Mouse (Mus musculus) lung, adult 2 months (tissue): ENCODE results near the gene Lrrc49.

Experiments used
- CTCF ChIP-seq: fragments of 200-500 bp; IDR thresholded peaks from 2 replicates; pipeline ENCODE4 v1.5.1; 2011; ENCODE audit warnings: mild to moderate bottlenecking, low read length, control low read depth; ENCODE audit not compliant: insufficient read depth
- POLR2A ChIP-seq: fragments of 200-500 bp; IDR thresholded peaks from 2 replicates; pipeline ENCODE4 v1.6.1; 2011; ENCODE audit warnings: low read depth, mild to moderate bottlenecking, control low read depth, low read length, borderline replicate concordance; ENCODE audit errors: extremely low read depth

- TF ChIP-seq CTCF, result no peak
- TF ChIP-seq POLR2A, result no peak
Observed at GRCm38 (mm10) chr9:60734321-60734720, 46.4 kb upstream of the Lrrc49 start.
